Mouse (Mus musculus) frontal cortex, postnatal 10 days (tissue): ENCODE measurements around the gene Tet1.

Experiments
- DNase-seq, 2 experiments: peaks; one replicate each; pipeline ENCODE4 v3.0.0; 2022; ENCODE audit warnings: low spot score in 2 of 2, mixed read lengths in 1 of 2

Tet1 gene

DNA sequence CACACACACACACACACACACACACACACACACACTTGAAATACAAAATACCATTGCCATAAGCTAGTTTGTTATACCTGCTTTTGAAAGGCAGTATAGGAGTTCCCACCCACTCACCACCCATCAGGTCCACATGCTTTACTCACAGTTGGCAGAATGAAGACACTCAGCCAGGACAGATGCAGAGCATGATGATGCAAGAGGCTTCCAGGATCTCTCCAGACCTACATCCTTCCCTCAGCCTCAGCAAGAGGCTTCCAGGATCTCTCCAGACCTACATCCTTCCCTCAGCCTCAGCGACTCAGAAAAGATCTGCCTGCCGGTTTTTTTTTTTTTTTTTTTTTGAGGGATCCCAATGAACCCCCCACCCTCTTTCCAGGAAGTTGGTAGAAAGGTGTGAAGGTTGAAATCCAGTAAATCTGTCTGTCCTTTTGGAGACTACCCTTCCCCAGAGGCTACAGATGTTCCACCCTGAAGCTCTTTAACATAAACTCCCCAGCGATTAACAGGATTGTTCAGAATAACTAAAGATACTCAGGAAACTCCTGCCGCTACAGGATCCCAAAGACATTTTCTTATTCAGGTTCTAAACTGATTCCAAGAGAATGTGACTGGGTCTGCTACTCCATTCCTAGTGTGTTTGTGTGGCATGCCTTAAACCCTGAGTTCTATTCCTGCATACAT, 16.1 kb downstream of the Tet1 start:
- DNase-seq = no peak

DNA sequence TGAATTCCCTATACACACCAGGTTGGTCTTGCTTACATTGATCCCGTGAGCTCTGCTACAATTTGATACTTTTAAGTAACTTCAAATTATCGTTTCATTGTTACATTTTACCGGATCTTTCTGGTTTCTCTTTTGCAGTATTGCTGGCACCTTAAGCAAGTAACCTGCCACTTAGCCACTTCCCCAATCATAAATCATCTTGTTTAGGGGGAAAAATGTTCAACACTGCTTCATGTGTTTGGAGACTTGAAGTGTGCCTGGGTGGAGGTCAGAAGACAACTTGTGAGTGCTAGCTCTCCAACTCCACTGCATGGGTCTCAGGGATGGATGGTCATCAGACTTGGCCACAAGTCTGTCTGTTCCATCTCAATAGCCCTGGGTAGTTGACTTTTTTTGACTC, 17.8 kb downstream of the Tet1 start:
- no peak for DNase-seq

DNA sequence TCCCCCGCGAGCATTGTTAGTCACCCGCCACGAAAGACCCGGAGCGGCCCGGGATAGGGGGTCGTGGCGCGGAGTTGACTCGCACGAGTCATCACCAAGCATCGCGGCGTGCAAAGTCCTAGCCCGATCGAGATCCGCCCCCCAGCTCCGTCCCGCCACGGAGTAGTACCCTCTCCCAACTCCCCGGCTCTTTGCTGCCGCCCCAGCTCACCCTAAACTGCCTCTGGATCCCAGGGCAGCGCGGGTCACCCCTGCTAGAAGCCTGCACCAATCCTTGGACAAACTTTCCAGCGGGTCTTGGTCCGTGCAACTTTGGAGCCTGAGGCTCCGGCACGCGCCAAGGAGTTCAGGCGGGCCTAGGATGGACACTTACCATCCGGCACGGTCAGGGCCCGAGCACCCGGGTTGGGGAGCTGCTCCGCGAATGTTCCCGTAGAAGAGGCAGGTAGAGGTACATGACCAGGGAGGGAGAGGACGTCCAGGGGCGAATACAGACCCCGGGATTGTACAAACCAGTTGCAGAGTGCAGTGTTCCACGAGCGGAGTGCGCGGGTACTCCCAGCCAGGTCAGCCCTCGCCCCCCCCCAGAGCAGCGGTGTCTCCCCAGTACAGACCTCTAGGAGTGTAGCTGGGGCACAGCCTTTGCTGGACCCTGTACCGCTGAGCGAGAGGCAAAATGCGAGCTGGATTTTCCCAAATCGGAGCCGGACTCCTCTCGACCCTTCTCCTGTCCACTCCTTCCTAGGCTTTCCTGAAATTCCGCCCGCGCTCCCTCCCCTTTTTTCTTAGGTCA, 21.8 kb downstream of the Tet1 start:
- DNase-seq = peak in 1 of 2 experiments; percentile 40

DNA sequence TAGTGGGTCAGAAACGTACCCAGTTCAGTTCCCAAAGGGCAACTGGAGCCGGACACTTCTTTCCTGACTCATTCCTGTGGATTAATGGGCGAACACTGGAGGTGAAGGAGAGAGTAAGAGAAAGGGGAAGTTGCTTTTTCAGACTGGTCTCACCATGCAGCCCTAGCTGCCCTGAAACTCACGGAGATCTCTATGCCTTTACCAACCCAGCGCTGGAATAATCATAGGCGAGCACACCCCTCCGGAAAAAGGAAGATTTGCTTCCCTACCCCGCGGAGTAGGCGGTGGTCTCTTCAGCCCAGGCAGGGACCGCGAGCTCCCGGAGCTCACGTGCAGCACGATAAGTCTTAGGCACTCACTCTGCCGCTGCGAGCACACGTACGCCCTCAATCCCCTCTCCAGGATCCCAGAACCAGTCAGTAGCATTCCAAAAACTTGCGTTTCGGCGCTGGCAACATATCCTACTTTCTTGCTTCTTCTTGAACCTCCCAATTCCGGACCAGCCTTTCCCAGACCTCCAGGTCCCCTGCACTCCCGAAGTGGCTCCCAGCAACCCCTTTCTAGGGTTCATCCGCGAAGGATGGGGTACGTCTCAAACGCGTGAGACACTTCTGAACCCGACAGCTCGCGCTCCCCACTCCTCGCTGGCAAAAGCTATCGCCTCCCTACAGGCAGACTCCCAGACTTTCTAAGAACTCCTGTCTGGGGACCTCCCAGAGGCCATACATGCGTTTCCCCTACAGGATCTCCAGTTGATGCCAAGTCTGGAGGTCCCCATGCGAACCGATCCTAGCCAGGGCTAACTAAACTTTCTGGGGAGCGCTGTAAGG, 22.6 kb downstream of the Tet1 start:
- DNase-seq = no peak

DNA sequence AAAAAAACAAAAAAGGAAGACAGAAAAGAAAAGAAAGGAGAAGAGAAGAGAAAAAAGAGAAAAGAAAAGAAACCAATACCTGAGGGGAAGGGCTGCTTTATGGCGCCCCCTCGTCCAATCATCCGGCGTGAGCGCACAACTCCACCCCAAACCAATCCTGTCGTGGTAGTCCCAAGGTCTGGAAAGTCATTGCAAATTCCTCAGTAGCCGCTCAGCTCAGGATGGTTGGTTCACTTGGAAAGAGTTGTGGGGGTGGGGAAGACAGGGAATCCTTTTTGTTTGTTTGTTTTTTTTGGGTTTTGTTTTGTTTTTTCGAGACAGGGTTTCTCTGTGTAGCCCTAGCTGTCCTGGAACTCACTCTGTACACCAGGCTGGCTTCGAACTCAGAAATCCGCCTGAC, 23.3 kb downstream of the Tet1 start:
- no peak for DNase-seq

DNA sequence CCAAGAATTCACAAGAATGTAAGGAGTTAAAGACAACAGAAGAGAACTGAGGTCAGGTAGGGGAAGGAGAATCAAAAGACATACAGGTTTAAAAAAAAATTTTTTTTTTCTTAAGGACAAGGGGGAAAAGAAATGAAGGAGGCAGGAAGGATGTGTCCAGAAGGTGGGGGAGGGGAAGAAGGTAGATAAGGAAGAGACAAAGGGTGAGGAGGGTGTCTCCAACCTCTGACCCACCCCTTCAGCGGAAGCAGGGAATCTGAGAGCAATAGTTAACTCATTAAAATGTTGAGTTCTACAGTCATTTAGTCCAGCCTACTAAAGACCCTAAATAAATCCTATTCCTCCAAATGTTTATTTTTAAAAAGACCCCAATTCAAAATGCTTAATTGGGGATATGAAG, 24.3 kb downstream of the Tet1 start:
- no peak for DNase-seq

DNA sequence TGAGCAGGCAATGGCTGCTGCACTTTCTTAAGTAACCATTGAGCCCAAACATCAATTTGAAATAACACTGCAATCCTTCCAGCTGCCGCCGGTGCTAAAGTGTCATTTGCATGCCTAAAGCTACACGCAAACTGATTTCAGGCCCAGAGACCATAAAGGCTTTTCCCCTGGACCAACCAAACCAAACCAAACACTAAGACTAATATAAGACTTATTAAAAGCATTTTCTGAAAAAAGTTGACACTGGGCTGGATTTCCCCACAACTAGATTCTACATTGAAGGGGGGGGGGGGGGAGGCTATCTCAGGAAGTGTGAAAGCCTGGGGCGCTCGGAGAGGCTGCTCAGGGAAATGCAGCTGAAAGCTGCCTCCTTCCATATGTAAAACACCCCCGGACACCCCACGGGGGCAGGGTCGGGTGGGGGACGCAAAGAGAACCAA, 24.8 kb downstream of the Tet1 start:
- no peak for DNase-seq

DNA sequence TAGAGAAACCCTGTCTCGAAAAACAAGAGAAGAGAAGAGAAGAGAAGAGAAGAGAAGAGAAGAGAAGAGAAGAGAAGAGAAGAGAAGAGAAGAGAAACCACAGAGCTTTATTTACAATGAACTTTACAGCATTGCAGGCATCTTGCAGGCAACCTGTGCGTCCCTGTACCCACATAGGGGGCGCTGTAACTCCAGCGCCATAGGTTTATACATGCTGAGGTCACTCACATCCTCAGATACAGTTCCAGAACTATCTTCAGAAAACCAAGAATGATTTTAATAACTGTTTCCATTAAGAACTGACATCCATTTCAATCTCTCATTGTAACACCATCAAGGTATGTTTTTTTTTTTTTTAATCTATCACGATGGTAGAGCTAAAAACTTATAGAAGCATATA, 27.6 kb downstream of the Tet1 start:
- no peak for DNase-seq

DNA sequence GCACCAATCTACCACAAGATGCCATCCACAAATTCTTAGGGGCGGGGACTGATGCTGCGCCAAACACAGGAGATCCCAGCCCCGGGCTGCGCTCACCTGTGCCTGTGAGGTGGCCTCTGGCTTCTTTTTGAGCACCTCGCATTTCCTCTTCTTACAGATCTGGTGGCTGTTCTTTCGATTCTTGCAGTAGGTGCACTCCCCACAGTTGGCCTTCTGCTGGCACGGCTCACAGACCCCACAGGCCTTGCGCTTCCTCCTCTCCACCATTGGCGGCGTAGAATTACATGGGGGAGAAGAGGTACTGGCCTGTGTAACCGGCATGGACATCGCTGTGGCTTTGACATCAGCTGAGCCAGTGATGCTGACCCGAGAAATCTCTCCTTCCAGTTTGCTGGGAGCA, 30.7 kb downstream of the Tet1 start:
- no peak for DNase-seq

DNA sequence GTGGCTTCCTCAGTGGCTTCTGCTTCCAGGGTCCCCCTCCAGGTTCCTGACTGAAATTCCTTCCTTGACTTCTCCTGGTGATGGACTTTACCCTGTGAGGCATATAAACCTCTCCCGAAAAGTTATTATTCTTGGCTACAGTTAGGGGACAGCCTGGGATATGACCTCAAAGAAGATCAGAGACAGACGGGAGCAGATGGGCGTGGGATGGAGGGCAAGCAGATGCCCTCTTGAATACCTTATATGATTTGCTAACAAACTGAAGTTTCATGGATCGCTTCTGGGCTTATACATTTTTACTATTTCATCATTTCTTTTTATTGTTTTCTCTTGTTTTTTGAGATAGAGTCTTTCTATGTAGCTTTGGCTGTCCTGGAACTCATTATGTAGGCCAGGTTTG, 33.2 kb downstream of the Tet1 start:
- DNase-seq = no peak

DNA sequence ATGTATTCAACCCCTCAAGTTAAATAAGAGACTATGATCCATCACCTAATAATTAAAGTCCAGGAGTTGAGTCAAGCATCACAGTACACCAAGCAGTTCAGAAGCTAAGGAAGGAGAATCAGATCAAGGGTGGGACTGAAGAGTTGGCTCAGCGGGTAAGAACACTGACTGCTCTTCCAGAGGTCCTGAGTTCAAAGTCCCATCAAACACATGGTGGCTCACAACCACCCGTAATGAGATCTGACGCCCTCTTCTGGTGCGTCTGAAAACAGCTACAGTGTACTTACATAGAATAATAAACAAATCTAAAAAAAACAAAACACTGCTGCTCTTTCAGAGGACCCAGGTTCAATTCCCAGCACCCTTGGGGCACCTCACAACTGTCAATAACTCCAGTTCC, 34.0 kb downstream of the Tet1 start:
- DNase-seq = no peak

DNA sequence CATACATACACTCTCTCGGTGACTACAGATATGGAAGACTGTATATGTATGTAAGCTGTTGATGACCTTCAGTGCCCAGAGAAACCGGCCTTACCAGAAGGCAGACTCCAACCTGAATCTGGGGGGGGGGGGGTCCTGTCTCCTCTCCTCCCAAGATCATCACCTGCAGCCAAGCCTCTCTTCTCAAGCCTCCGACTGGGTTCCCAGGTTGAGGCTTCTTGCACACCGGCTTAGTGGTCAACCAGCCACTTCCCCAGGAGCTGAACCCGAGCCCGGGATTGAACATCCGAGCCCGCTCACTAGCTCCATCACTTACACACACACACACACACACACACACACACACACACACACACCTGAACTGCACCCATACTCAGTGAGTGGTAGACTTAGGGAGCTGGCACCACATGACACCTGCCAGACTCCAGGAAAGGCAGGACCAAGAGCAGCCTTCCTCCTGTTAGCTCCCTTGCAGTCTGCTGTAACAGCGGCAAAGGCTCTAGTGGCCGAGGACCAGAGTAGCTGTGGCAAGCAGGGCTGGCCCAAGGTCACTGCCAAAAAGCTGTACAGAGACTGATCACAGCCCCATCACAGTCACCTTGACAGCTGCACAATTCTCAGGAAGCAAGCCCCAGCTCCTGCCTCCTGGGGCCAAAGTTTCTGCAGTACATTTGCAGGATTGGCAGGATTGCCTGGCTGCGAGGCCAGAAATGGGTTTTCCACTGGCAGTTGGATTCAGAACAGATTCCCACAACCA, 42.6 kb downstream of the Tet1 start:
- peak; percentile 34 to 35 for DNase-seq

DNA sequence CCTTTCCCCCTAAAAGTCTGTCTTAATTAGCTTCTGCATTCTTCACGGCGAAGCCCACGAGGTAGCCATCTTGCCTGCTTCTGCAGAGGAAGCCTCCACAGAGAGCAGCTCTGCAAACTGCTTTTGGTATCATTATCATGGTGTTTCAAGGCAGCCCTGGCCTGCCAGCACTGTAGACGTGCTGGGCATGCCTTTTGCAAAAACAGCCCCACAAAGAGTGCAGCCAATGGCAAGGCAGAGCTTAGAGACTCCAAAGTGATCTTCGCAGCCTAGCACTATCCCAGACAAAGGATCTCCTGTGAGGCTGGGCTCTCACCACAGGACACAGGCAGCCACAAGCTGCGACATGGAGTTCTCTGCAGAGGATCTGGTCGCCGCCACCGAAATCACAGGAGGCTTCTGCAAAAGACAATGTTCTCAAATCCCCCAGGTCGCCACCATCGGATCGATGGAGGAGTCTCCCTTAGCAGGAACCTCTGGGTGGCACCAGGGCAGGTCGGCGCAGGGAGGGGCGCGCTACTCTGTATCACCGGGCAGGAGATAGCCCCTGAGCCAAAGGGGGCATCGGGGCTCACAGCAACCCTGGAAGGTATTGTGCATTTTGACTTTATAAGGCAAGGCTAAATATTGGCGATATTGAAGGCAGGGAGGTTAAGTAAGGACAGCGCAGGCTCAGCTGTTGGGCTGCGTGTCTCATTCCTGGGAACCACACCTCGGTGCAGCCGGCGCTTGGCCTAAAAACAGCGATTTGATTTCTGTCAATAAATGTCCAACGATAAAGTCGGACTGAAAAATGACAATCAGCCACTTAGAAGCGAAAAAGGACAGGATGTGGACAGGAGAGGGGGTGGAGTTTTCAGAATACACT, 43.4 kb downstream of the Tet1 start:
- peak; percentile 84 to 85 for DNase-seq

DNA sequence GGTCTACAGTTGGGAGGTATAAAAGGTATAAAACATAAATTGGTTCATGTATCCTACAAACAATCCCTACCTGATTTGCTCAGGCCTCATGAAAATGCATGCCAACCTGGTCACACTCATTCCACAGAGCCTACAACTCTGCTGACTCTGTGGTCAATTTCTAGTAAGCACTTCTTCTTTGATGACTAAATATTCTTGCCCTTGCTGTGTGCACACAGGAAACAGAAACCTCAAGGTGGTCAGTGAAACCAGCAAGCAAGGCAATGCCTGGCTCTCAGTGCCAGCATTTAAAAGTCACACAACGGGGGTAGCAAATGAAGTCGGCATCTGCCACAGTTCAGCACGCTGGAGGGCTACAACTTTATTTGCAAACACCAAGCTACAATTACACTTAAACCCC, 45.2 kb downstream of the Tet1 start:
- DNase-seq = no peak

DNA sequence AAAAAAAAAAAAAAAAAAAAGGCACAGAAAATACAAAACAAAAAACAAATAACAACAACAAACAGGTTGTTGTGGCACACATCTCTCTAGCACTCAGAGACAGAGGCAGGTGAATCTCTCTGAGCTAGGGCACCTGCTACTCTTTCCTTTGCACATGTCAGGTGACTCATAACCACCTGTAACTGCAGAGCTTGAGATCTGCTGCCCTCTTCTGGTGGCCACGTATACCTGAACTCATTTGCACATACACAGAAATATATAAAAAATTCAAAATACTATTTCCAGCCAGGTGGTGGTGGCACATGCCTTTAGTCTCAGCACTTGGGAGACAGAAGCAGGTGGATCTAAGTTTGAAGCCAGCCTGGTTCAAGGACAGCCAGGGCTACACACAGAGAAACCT, 46.4 kb downstream of the Tet1 start:
- DNase-seq = no peak

DNA sequence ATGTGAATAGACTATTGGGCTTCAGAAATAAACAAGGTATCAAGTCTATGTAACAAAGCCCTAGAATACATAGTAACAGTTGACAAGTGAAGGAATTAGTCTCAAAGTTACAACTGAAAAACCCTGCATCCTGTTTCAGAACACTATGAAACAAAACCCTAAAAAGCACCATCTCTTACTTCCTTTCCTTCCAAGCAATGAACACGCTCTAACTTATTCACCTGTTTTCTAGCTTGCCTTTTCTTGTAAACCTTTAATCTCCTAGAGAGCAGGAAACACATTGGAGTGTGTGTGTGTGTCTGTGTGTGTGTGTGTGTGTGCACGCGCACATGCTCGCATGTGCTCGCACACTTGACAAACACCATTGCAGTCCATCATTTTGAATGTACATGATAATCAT, 49.8 kb downstream of the Tet1 start:
- DNase-seq = no peak

DNA sequence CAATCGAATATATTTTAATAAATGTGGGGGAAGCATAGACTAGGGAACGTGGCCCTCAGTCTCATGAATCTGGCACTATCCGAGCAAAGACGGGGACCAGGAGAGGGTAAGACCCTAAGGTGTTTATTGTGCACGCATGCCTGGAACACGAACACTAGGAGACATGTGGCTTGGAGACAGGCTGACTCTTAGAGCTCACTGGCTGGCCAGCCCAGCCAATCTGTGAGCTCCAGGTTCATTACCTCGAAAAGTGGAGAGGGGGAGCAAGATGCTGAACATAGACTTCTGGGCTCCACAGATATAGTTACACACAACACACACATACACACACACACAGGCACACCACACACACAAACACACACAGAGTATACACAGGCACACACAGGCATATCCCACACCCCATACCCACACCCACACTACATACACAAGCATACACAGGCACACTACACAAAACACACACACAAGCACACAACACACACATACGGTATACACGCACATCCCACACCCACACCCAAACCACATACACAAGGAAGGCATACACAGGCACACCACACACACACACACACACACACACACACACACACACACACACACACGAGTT, 52.0 kb downstream of the Tet1 start:
- DNase-seq = peak; percentile 15 to 23

DNA sequence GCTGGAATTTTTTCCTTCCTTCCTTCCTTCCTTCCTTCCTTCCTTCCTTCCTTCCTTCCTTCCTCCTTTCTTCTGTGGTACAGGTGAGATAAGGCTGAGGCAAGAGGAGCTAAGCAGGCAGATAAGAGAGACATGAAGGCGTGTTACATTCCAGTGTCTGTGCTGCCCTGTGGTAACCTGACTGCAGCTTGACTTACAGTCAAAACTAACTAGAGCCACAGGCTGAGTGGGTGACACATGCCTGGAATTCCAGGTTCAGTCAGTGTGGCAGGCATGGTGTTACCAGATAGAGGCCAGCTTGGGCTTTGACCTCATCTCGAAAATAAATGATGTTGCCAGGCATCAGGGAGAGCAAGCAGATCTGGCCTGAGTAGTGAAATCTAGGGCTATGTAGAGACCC, 53.8 kb downstream of the Tet1 start:
- DNase-seq = no peak

DNA sequence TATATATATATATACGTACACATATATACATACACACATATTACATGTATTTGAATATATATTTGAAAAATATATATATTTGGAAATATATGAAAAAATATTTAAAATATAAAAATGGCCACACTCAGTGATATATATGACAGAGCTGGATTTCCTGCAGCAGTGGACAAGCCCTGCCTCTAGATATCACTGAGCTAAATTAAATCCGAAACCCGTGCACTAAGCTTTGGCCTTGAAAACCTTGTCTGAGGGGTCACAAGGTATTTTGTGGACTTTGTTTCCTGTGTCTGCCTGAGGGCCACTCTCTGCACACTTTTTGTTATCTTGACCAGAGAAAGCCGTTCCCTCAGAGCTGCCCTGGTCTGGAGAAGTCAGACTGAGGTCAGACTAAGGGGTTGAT, 54.2 kb downstream of the Tet1 start:
- DNase-seq = no peak

DNA sequence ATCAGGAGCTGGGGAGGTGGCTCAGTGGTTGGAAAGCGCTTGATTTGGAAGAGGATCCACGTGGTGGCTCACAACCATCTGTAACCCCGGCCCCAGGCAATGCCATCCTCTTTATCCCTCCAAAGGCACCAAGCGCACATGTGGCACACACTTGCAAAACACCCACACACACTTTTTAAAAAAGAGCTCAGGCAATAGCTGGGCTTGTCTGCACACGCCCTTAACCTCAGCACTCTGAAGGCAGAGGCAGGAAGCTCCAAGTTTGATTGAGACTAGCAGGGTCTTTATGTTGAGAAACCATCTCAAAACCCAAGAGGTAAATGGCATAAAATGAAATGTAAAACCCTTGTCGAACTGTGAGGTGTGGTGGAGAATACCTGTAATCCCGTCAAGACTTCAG, 57.2 kb downstream of the Tet1 start:
- no peak for DNase-seq
